Mouse (Mus musculus) forebrain, embryonic 11.5 days (tissue): Measurements from ENCODE around the gene Slc43a1. TPM values are rescaled to one million over a fixed set of nuclear protein-coding genes. Genes with fewer than 3 reads are reported as not detected.
A peak's percentile ranks its signal among the peaks of the same experiment; 100 is the strongest.

ENCODE experiments used
- ATAC-seq: fragments of 200-750 bp; cut with Nextera tagmentation; replicated peaks from 2 replicates; pipeline ENCODE4 v1.8.0; 2017; ENCODE audit warnings: moderate TSS enrichment; ENCODE audit not compliant: low FRiP score
- DNase-seq: peaks from one replicate; pipeline ENCODE4 v3.0.0-alpha.2; 2017; ENCODE audit warnings: low spot score
- H3K27ac ChIP-seq: fragments of 300-500 bp; sonication (generic); 2 replicates; pipeline ENCODE4 v1.5.1; 2014; ENCODE audit warnings: low read depth, low read length
- H3K27me3 ChIP-seq: fragments of 300-500 bp; sonication (generic); 2 replicates; pipeline ENCODE4 v1.6.1; 2014; ENCODE audit warnings: mild to moderate bottlenecking, low read length, mixed read lengths; ENCODE audit not compliant: control insufficient read depth, insufficient read depth
- H3K36me3 ChIP-seq: fragments of 300-500 bp; sonication (generic); 2 replicates; pipeline ENCODE4 v1.6.1; 2014; ENCODE audit warnings: mild to moderate bottlenecking, low read length, moderate library complexity, mixed read lengths; ENCODE audit not compliant: control insufficient read depth, insufficient read depth
- H3K4me1 ChIP-seq: fragments of 300-500 bp; sonication (generic); replicated peaks from 2 replicates; pipeline ENCODE4 v1.6.1; 2014; ENCODE audit warnings: low read length, mixed read lengths; ENCODE audit not compliant: control insufficient read depth, insufficient read depth
- H3K4me2 ChIP-seq: fragments of 300-500 bp; sonication (generic); 2 replicates; pipeline ENCODE4 v1.6.1; 2014; ENCODE audit warnings: low read depth, mild to moderate bottlenecking, low read length, moderate library complexity, mixed read lengths; ENCODE audit not compliant: severe bottlenecking
- H3K4me3 ChIP-seq: fragments of 300-500 bp; sonication (generic); 2 replicates; pipeline ENCODE4 v1.5.1; 2014; ENCODE audit warnings: low read depth, low read length
- H3K9ac ChIP-seq: fragments of 300-500 bp; sonication (generic); 2 replicates; pipeline ENCODE4 v1.6.1; 2014; ENCODE audit warnings: low read length
- H3K9me3 ChIP-seq: fragments of 300-500 bp; sonication (generic); 2 replicates; pipeline ENCODE4 v1.6.1; 2016; ENCODE audit warnings: low read length, mixed read lengths; ENCODE audit not compliant: control insufficient read depth
- WGBS: fragments of 180-500 bp; shearing (Covaris S2); extraction: QIAGEN DNeasy Blood & Tissue Kit; methylation state at CpG from one replicate; pipeline ENCODE4 v1.1.7; 2014; 5-methylcytosine and 5-hydroxymethylcytosine counted together
- polyA plus RNA-seq: library from polyadenylated mRNA; unstranded; fragments of >200 nt; fragmentation: Nextera tagmentation; extraction: Ambion mirVana; gene quantifications from 2 replicates; pipeline ENCODE4 v1.2.1, GENCODE M21; 2014

Slc43a1 gene
- polyA plus RNA-seq, 1 experiment from 2014 or later: 22.0 TPM

DNA sequence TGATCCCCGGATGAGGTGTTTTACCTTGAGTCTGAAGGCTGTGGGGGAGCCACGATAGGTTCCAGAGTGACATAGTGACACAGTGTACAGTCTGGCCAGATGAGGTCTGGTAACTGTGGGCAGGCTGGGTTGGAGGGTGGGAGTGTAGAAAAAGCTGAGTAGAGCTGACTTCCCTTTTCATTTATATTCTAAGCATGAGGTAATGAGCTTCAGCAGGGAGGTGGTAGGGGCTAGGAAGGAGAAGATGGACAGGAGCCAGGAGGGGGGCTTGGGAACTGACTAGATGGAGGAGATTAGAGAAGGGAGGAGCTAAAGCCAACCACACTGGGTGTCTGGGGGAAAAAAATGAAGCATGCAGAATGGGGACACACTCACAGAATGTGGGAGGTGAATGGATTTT is 30.3 kb downstream of the Slc43a1 start:
- ATAC-seq (no peak), DNase-seq (no peak)
- no peak overlapping the region for H3K4me2 ChIP-seq
- H3K4me3 ChIP-seq: no peak overlapping the region
- H3K9me3 ChIP-seq: no peaks in the 10 kb centered on the region; the same call in 1 of the 2 replicates
- whole genome bisulfite sequencing: 55% methylated on average over 2 of the region's 2 CpGs
- no peak overlapping the region for H3K9ac ChIP-seq
- no peak overlapping the region for H3K27ac ChIP-seq
- no peaks in the 10 kb centered on the region for H3K36me3 ChIP-seq
- H3K27me3 ChIP-seq: peaks cover 60% of the 10 kb centered on the region
- peaks cover 16% of the 10 kb centered on the region for H3K4me1 ChIP-seq

DNA sequence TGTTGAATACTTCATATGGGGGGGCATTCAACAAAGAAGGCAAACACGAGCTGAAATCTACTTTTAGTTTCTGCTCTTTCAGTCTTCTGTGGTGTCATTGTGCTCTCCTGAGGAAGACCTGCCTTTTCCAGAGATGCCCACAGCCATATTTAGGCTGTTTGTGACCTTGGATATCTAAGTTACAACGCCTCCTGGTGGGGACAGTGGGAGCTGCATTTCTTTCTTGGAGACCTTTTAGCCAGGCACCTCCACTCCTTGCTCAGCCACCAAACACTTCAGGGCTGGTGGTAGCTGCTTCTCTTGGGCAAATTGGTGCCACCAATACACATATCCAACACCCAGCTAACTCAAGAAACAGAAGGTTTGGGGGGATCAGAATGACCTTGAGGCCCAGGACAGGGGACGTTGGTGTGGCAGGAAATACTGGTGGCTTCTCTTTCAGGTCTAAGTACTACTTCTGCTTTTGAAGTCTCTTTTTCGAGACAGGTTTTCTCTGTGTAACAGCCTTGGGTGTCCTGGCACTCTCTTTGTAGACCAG is 32.0 kb downstream of the Slc43a1 start:
- ATAC-seq (no peak), DNase-seq (no peak)
- peaks cover 15% of the 10 kb centered on the region for H3K4me1 ChIP-seq
- no peak overlapping the region for H3K27ac ChIP-seq
- no peak overlapping the region for H3K4me2 ChIP-seq
- WGBS: 66% methylated on average over 4 of the region's 4 CpGs
- H3K4me3 ChIP-seq: no peak overlapping the region
- peaks cover 63% of the 10 kb centered on the region for H3K27me3 ChIP-seq
- H3K36me3 ChIP-seq: no peaks in the 10 kb centered on the region
- H3K9me3 ChIP-seq: no peaks in the 10 kb centered on the region; the same call in 1 of the 2 replicates
- no peak overlapping the region for H3K9ac ChIP-seq

DNA sequence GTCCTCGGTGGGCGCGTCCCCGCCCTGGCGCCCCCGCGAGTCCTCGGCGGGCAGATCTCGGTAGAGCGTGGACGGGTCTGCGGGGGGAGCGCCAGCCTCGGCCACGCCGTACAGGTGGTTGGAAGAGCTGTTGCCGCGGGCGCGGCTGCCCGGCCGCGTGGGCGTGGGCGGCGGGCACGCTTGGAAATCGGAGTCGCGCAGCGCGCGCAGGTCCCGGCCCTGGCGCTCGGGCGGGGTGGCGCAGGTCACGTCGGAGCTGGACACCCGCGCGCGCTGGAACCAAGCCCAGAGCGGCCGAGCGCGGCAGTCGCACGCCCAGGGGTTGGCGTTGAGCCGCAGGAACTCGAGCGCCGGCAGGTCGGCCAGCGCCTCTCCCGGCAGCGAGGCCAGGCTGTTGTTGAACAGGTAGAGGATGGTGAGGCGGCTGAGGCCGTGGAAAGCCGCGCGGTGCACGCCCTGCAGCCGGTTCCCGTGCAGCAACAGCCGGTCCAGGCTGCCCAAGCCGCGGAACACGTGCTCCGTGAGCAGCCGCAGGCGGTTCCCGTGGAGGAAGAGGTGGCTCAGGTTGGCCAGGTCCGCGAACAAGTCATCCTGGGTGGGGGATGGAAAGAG is 33.6 kb downstream of the Slc43a1 start:
- Histone ChIP-seq H3K4me3 (peak overlapping the region; percentile 36), H3K27me3 (peaks cover 53% of the 10 kb centered on the region), H3K36me3 (no peaks in the 10 kb centered on the region), H3K4me2 (peak overlapping the region; percentile 63), H3K4me1 (peaks cover 7% of the 10 kb centered on the region), H3K27ac (no peak overlapping the region), H3K9me3 (no peaks in the 10 kb centered on the region; the same call in 1 of the 2 replicates), H3K9ac (peak overlapping the region; percentile 47; the same call in 1 of the 2 replicates)
- peak; percentile 68 for DNase-seq
- 1% methylated on average over 70 of the region's 78 CpGs for WGBS
- peak; percentile 32 for ATAC-seq

DNA sequence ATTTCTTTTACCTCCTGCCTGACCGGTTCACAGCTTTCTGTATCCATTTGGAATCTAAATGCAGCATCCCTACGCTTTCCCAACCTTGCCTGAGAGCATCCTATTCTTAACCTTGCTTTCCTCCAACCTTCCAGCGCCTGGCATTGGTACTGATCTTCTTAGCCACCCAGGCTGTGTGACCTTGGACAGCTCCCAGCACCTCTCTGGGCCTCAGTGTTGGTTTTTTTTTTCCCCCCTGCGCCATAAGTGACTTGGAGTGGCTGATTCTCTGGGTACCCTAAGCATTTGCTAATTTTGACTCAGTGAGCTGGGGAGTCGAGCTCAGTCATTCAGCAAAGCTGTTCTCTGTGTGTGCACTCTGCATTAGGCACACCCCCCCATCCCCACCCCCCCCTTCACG is 37.2 kb downstream of the Slc43a1 start:
- no peak overlapping the region for H3K9ac ChIP-seq
- H3K4me2 ChIP-seq: no peak overlapping the region
- peaks cover 33% of the 10 kb centered on the region for H3K27me3 ChIP-seq
- peaks cover 7% of the 10 kb centered on the region for H3K4me1 ChIP-seq
- H3K36me3 ChIP-seq: no peaks in the 10 kb centered on the region
- no peak for ATAC-seq
- H3K4me3 ChIP-seq: no peak overlapping the region
- H3K9me3 ChIP-seq: no peaks in the 10 kb centered on the region; the same call in 1 of the 2 replicates
- 57% methylated on average over 6 of the region's 6 CpGs for WGBS
- no peak for DNase-seq
- no peak overlapping the region for H3K27ac ChIP-seq

DNA sequence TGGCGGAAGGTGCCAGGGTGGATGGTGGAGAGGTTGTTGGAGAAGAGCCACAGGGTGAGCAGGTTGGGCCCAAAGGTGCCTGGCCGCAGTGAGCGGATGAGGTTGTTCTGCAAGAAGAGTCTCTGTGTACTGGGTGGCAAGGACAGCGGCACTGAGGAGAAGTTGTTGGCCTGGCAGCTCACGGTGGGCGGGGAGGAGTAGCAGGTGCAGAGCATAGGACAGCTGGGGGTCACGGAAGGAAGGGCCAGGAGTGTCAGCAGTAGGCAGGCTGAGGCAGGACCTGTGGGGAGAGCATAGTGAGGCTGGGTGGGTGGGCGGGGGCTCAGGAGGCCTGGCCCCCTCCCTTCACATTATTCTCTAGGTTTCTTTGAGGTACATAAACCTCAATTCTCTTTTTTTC is 41.9 kb downstream of the Slc43a1 start:
- 87% methylated on average over 8 of the region's 8 CpGs for WGBS
- H3K9me3 ChIP-seq: no peaks in the 10 kb centered on the region
- H3K36me3 ChIP-seq: no peaks in the 10 kb centered on the region
- H3K4me1 ChIP-seq: peaks cover 9% of the 10 kb centered on the region; the same call in 1 of the 2 replicates
- ATAC-seq (no peak), DNase-seq (no peak)
- no peak overlapping the region for H3K4me3 ChIP-seq
- no peak overlapping the region for H3K4me2 ChIP-seq
- peaks cover 31% of the 10 kb centered on the region for H3K27me3 ChIP-seq
- H3K27ac ChIP-seq: no peak overlapping the region
- no peak overlapping the region for H3K9ac ChIP-seq

DNA sequence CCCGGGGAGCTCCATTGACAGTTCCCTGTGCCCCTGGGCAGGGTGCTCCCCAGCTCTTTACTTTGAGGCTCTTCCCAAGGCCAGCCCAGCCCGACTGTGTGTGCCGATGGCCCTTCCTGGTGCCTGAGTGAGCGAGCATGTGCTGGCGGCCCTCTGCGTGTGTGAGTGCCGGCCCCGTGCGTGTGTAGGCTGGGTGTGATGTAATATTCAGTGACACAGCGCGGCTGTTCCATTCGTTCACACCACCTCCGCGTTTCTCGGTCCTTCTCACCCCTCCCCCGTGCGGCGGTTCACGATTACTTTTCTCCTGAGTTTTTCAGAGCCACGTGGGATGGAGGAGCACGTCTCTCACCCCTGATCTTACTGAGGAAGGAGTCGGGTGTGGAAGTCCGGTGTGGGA is 44.0 kb downstream of the Slc43a1 start:
- peak; percentile 52 for DNase-seq
- H3K4me2 ChIP-seq: no peak overlapping the region; the same call in 1 of the 2 replicates
- no peak overlapping the region for H3K9ac ChIP-seq
- peaks cover 9% of the 10 kb centered on the region; the same call in 1 of the 2 replicates for H3K4me1 ChIP-seq
- H3K9me3 ChIP-seq: no peaks in the 10 kb centered on the region
- peaks cover 50% of the 10 kb centered on the region for H3K27me3 ChIP-seq
- no peak for ATAC-seq
- H3K27ac ChIP-seq: no peak overlapping the region
- 14% methylated on average over 23 of the region's 23 CpGs for WGBS
- no peaks in the 10 kb centered on the region for H3K36me3 ChIP-seq
- H3K4me3 ChIP-seq: no peak overlapping the region

DNA sequence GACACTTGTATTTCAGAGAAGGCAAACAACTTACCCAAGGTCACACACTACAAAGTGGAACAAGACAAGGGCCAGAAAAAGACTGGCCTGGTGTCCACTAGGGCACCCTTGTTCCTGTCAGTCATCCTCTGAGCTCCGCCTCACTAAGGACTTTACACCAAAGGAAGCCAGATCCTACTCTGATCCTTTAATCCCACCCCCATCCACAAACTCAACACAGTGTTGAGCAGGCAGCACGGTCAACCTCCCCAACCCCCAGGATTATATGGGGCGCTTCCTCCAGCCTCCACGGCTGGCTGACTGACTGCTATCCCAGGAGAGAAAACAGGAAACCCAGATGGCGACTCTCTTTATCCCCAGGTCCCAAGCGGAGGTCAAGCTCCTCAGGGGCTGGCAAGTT is 44.4 kb downstream of the Slc43a1 start:
- no peak overlapping the region for H3K27ac ChIP-seq
- no peaks in the 10 kb centered on the region for H3K36me3 ChIP-seq
- H3K9ac ChIP-seq: no peak overlapping the region
- peaks cover 55% of the 10 kb centered on the region for H3K27me3 ChIP-seq
- peaks cover 12% of the 10 kb centered on the region; the same call in 1 of the 2 replicates for H3K4me1 ChIP-seq
- no peaks in the 10 kb centered on the region for H3K9me3 ChIP-seq
- DNase-seq (peak; percentile 39), ATAC-seq (no peak)
- no peak overlapping the region for H3K4me3 ChIP-seq
- H3K4me2 ChIP-seq: peak overlapping the region; percentile 15
- WGBS: 7% methylated on average over 6 of the region's 6 CpGs

DNA sequence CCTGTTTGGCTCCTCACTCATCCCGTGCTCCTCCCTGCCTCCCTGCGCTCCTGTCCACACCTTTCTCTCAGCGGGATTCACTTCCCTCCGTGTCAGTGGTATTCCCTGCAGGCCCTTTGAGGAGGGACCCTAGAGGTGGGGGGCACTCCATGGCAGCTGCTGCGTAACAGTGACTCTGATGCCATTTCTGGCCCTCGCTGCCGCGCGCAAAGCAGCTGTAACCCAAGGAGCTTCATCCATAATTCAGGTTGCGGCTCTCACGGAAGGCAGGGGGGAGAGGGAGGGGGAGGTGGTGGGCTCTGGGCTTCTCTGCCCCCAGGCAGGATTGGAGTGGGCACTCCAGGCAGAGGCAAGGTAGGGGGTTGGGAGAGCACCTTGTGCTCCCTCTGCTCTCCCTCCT is 44.9 kb downstream of the Slc43a1 start:
- peaks cover 59% of the 10 kb centered on the region for H3K27me3 ChIP-seq
- H3K4me2 ChIP-seq: peak overlapping the region; percentile 15
- ATAC-seq: no peak
- peaks cover 13% of the 10 kb centered on the region; the same call in 1 of the 2 replicates for H3K4me1 ChIP-seq
- no peak overlapping the region for H3K9ac ChIP-seq
- H3K4me3 ChIP-seq: no peak overlapping the region
- H3K9me3 ChIP-seq: no peaks in the 10 kb centered on the region
- peak; percentile 51 for DNase-seq
- H3K27ac ChIP-seq: no peak overlapping the region
- no peaks in the 10 kb centered on the region for H3K36me3 ChIP-seq
- WGBS: 2% methylated on average over 11 of the region's 11 CpGs

DNA sequence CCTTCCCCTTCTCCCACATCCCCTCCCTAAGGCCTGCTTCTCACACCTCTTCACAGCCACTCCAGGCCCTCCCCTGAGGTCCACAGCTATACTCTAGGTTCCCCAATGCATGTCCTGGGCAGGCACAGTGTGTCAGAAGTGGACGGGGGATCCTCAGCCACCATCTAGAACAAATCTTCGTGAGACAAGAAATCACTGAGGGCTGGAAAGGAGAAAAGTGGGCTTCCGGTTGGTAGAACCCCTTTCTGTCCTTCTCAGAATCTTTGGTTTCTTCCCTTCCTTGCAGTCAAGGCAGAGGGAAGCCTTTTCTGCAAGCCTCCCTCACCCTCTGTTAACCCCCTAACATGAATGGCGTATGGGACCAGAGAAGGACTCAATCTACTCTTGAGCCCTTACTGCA is 45.3 kb downstream of the Slc43a1 start:
- ATAC-seq (no peak), DNase-seq (peak; percentile 45)
- 60% methylated on average over 4 of the region's 4 CpGs for WGBS
- no peaks in the 10 kb centered on the region for H3K9me3 ChIP-seq
- H3K36me3 ChIP-seq: no peaks in the 10 kb centered on the region
- H3K27ac ChIP-seq: no peak overlapping the region
- no peak overlapping the region for H3K4me2 ChIP-seq
- H3K27me3 ChIP-seq: peaks cover 62% of the 10 kb centered on the region
- H3K9ac ChIP-seq: no peak overlapping the region
- H3K4me3 ChIP-seq: no peak overlapping the region
- H3K4me1 ChIP-seq: peaks cover 15% of the 10 kb centered on the region; the same call in 1 of the 2 replicates
